Mouse (Mus musculus) MEL (cell line): ENCODE data around the gene Lbp. TPM values are rescaled to one million over a fixed set of nuclear protein-coding genes. Genes with fewer than 3 reads are reported as not detected.

Experiments used
- DNase-seq: peaks from one replicate; pipeline ENCODE4 v3.0.0; 2011; ENCODE audit warnings: low read depth, low spot score
- H3K27ac ChIP-seq: 2 replicates; pipeline ENCODE4 v1.5.1; 2012; ENCODE audit warnings: low read depth, mild to moderate bottlenecking, control low read depth, low read length, moderate library complexity; ENCODE audit not compliant: control insufficient read depth
- H3K27me3 ChIP-seq, 2 experiments: fragments of 150-350 bp in 1 of 2; sonication (generic) in 1 of 2; 2 replicates each; pipeline ENCODE4 v1.6.1; 2012; ENCODE audit warnings: low read length in 2 of 2, mild to moderate bottlenecking in 2 of 2, improper control_type of control experiment in 1 of 2, moderate library complexity in 1 of 2; ENCODE audit not compliant: insufficient read depth in 2 of 2, control insufficient read depth in 1 of 2
- H3K36me3 ChIP-seq, 2 experiments: 2 replicates each; pipeline ENCODE4 v1.6.1; 2012 to 2014; ENCODE audit warnings: low read length in 2 of 2, improper control_type of control experiment in 1 of 2, inconsistent platforms in 1 of 2, mild to moderate bottlenecking in 1 of 2; ENCODE audit not compliant: insufficient read depth in 2 of 2, control insufficient read depth in 1 of 2
- H3K4me1 ChIP-seq, 2 experiments: fragments of 150-350 bp in 1 of 2; sonication (generic) in 1 of 2; 2 replicates each; pipeline ENCODE4 v1.6.1; 2012; ENCODE audit warnings: low read length in 2 of 2, improper control_type of control experiment in 1 of 2, mild to moderate bottlenecking in 1 of 2; ENCODE audit not compliant: insufficient read depth in 2 of 2, control insufficient read depth in 1 of 2
- H3K4me3 ChIP-seq, 2 experiments: fragments of 150-350 bp in 1 of 2; sonication (generic) in 1 of 2; 2 replicates each; pipeline ENCODE4 v1.5.1; 2012; ENCODE audit warnings: low read depth in 2 of 2, low read length in 2 of 2, mild to moderate bottlenecking in 2 of 2, moderate library complexity in 2 of 2, control low read depth in 1 of 2, improper control_type of control experiment in 1 of 2; ENCODE audit not compliant: control insufficient read depth in 1 of 2, insufficient read depth in 1 of 2
- H3K79me2 ChIP-seq: 2 replicates; pipeline ENCODE4 v1.6.1; 2012; ENCODE audit warnings: mild to moderate bottlenecking, low read length, moderate library complexity; ENCODE audit not compliant: control insufficient read depth, poor library complexity, insufficient read depth
- H3K9ac ChIP-seq: 2 replicates; pipeline ENCODE4 v1.6.1; 2012; ENCODE audit warnings: low read depth, mild to moderate bottlenecking, control low read depth, low read length, moderate library complexity; ENCODE audit not compliant: control insufficient read depth, poor library complexity, severe bottlenecking
- H3K9me3 ChIP-seq: fragments of 150-350 bp; sonication (generic); replicated peaks from 2 replicates; pipeline ENCODE4 v1.6.1; 2012; ENCODE audit warnings: mild to moderate bottlenecking, low read length, improper control_type of control experiment, moderate library complexity; ENCODE audit not compliant: insufficient read depth
- BHLHE40 ChIP-seq: IDR thresholded peaks from 2 replicates; pipeline ENCODE4 v1.6.1; 2012; ENCODE audit warnings: low read depth, mild to moderate bottlenecking, inconsistent platforms, low read length, improper control_type of control experiment, borderline replicate concordance
- CTCF ChIP-seq, 3 experiments: IDR thresholded peaks in 2 of 3; conservative IDR thresholded peaks in 1 of 3; 2 replicates each; pipeline ENCODE4 v1.5.1; 2011 to 2012; ENCODE audit warnings: low read length in 3 of 3, low read depth in 2 of 3, mild to moderate bottlenecking in 2 of 3, improper control_type of control experiment in 1 of 3, inconsistent platforms in 1 of 3, mixed read lengths in 1 of 3, moderate library complexity in 1 of 3; ENCODE audit not compliant: control insufficient read depth in 1 of 3, insufficient read depth in 1 of 3, poor library complexity in 1 of 3, severe bottlenecking in 1 of 3
- ETS1 ChIP-seq: IDR thresholded peaks from 2 replicates; pipeline ENCODE4 v1.6.1; 2012; ENCODE audit warnings: low read depth, mild to moderate bottlenecking, inconsistent platforms, low read length, improper control_type of control experiment, moderate library complexity
- GABPA ChIP-seq: IDR thresholded peaks from 2 replicates; pipeline ENCODE4 v1.6.1; 2012; ENCODE audit warnings: low read depth, mild to moderate bottlenecking, inconsistent platforms, low read length, improper control_type of control experiment, moderate library complexity
- MAFK ChIP-seq: IDR thresholded peaks from 2 replicates; pipeline ENCODE4 v1.6.1; 2011; ENCODE audit warnings: low read depth, mild to moderate bottlenecking, low read length, improper control_type of control experiment, borderline replicate concordance
- MEF2A ChIP-seq: IDR thresholded peaks from 2 replicates; pipeline ENCODE4 v1.6.1; 2014; ENCODE audit warnings: low read depth, mild to moderate bottlenecking, inconsistent platforms, low read length, improper control_type of control experiment; ENCODE audit not compliant: poor library complexity, insufficient replicate concordance, severe bottlenecking; ENCODE audit errors: extremely low read depth
- MYB ChIP-seq: IDR thresholded peaks from 2 replicates; pipeline ENCODE4 v1.6.1; 2011; ENCODE audit warnings: mild to moderate bottlenecking, low read depth, low read length, improper control_type of control experiment
- MYC ChIP-seq: IDR thresholded peaks from 2 replicates; pipeline ENCODE4 v1.6.1; 2011; ENCODE audit warnings: low read depth, mild to moderate bottlenecking, low read length, improper control_type of control experiment, moderate library complexity
- NRF1 ChIP-seq: IDR thresholded peaks from 2 replicates; pipeline ENCODE4 v1.6.1; 2014; ENCODE audit warnings: low read depth, mild to moderate bottlenecking, inconsistent platforms, low read length, improper control_type of control experiment, moderate library complexity; ENCODE audit not compliant: poor library complexity, insufficient read depth, severe bottlenecking
- POLR2A ChIP-seq, 2 experiments: IDR thresholded peaks; 2 replicates each; pipeline ENCODE4 v1.6.1; 2011 to 2012; ENCODE audit warnings: low read length in 2 of 2, mild to moderate bottlenecking in 2 of 2, control low read depth in 1 of 2, improper control_type of control experiment in 1 of 2, low read depth in 1 of 2, moderate library complexity in 1 of 2; ENCODE audit not compliant: control insufficient read depth in 1 of 2, insufficient read depth in 1 of 2, poor library complexity in 1 of 2
- POLR2AphosphoS2 ChIP-seq: IDR thresholded peaks from 2 replicates; pipeline ENCODE4 v1.6.1; 2011; ENCODE audit warnings: low read length, improper control_type of control experiment
- RCOR1 ChIP-seq: IDR thresholded peaks from 2 replicates; pipeline ENCODE4 v1.6.1; 2012; ENCODE audit warnings: low read depth, mild to moderate bottlenecking, inconsistent platforms, low read length, improper control_type of control experiment
- TCF12 ChIP-seq: IDR thresholded peaks from 2 replicates; pipeline ENCODE4 v1.6.1; 2014; ENCODE audit warnings: low read depth, mild to moderate bottlenecking, inconsistent platforms, low read length, improper control_type of control experiment, moderate library complexity
- UBTF ChIP-seq: IDR thresholded peaks from 2 replicates; pipeline ENCODE4 v1.6.1; 2012; ENCODE audit warnings: low read depth, mild to moderate bottlenecking, inconsistent platforms, low read length, improper control_type of control experiment, moderate library complexity, borderline replicate concordance; ENCODE audit not compliant: insufficient read depth
- USF1 ChIP-seq: IDR thresholded peaks from 2 replicates; pipeline ENCODE4 v1.6.1; 2014; ENCODE audit warnings: low read depth, mild to moderate bottlenecking, inconsistent platforms, low read length, improper control_type of control experiment, moderate library complexity
- USF2 ChIP-seq, 2 experiments: IDR thresholded peaks; 2 replicates each; pipeline ENCODE4 v1.6.1; 2011 to 2012; ENCODE audit warnings: improper control_type of control experiment in 2 of 2, low read length in 2 of 2, borderline replicate concordance in 1 of 2, inconsistent platforms in 1 of 2, low read depth in 1 of 2, mild to moderate bottlenecking in 1 of 2; ENCODE audit not compliant: insufficient read depth in 1 of 2
- ZC3H11A ChIP-seq: IDR thresholded peaks from 2 replicates; pipeline ENCODE4 v1.6.1; 2012; ENCODE audit warnings: low read depth, mild to moderate bottlenecking, inconsistent platforms, low read length, improper control_type of control experiment
- ZKSCAN1 ChIP-seq: IDR thresholded peaks from 2 replicates; pipeline ENCODE4 v1.6.1; 2012; ENCODE audit warnings: low read depth, mild to moderate bottlenecking, inconsistent platforms, low read length, improper control_type of control experiment, moderate library complexity
- ZMIZ1 ChIP-seq: IDR thresholded peaks from 2 replicates; pipeline ENCODE4 v1.6.1; 2012; ENCODE audit warnings: low read depth, mild to moderate bottlenecking, inconsistent platforms, low read length, improper control_type of control experiment, moderate library complexity
- ZNF384 ChIP-seq: IDR thresholded peaks from 2 replicates; pipeline ENCODE4 v1.6.1; 2012; ENCODE audit warnings: low read depth, mild to moderate bottlenecking, inconsistent platforms, low read length, improper control_type of control experiment
- polyA plus RNA-seq, 2 experiments: library from polyadenylated mRNA; stranded (reverse) in 1 of 2; unstranded in 1 of 2; fragments of >175 nt in 1 of 2; fragments of >200 nt in 1 of 2; gene quantifications; 2 replicates each; pipeline versions ENCODE4 v1.2.1 to v1.2.4; 2012; ENCODE audit warnings: low replicate concordance in 2 of 2, low read depth in 1 of 2; ENCODE audit not compliant: insufficient read length in 2 of 2, insufficient read depth in 1 of 2, missing spikeins in 1 of 2
- total RNA-seq: library from RNA; depleted of rRNA; stranded (reverse); fragments of 300-350 nt; gene quantifications from 2 replicates; pipeline ENCODE4 v1.2.3, GENCODE M21; 2012

The Lbp gene
- total and polyA plus RNA-seq, 3 experiments, result not detected

DNA sequence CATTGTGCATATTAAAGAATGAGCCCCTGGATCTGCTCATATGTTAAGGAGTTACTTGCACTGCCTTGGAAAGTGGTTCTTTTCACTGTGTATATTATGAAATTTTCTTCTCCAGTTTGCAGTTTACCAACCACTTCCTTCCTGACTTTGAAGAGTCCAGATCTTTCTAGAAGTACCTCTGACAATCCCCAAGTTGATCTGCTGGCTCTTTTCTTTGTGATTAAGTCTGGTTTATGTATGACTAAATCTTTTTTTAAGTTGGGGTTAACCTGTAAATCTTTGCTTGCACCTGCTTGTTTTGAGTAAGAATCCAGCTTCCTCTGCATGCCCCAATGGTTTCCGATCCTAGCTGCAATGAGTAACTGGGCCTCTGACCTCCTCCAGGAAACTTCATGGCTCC is 6.8 kb downstream of the Lbp start:
- Histone ChIP-seq H3K9ac (no peak overlapping the region), H3K36me3 (no peaks in the 10 kb centered on the region), H3K27ac (no peak overlapping the region), H3K79me2 (no peaks in the 10 kb centered on the region), H3K4me3 (no peak overlapping the region), H3K4me1 (no peaks in the 10 kb centered on the region), H3K9me3 (no peaks in the 10 kb centered on the region), H3K27me3 (no peaks in the 10 kb centered on the region; a peak in 1 of 4 replicates)
- DNase-seq, result no peak
- TF ChIP-seq POLR2AphosphoS2, result no peak
- no peak for TF ChIP-seq ZMIZ1
- no peak for TF ChIP-seq UBTF
- TF ChIP-seq ETS1, result no peak
- TF ChIP-seq CTCF (IDR thresholded peaks at IDR 0.05 in 2 of 3, conservative IDR thresholded peaks at IDR 0.05 in 1 of 3; ENCODE audit: control insufficient read depth in 1 of 3, insufficient read depth in 1 of 3, low read depth in 2 of 3, low read length in 3 of 3, poor library complexity in 1 of 3, severe bottlenecking in 1 of 3), result no peak
- no peak for TF ChIP-seq USF2 (IDR thresholded peaks at IDR 0.05; ENCODE audit: borderline replicate concordance in 1 of 2, insufficient read depth in 1 of 2, low read depth in 1 of 2, low read length in 2 of 2)
- TF ChIP-seq GABPA, result no peak
- no peak for TF ChIP-seq ZC3H11A
- no peak for TF ChIP-seq MAFK
- no peak for TF ChIP-seq MYB
- TF ChIP-seq USF1, result no peak
- TF ChIP-seq ZKSCAN1, result no peak
- TF ChIP-seq ZNF384, result no peak
- no peak for TF ChIP-seq NRF1
- no peak for TF ChIP-seq POLR2A (IDR thresholded peaks at IDR 0.05; ENCODE audit: control insufficient read depth in 1 of 2, insufficient read depth in 1 of 2, low read depth in 1 of 2, low read length in 2 of 2, poor library complexity in 1 of 2)

- Histone ChIP-seq H3K9ac (no peak overlapping the region), H3K27ac (no peak overlapping the region), H3K27me3 (peaks cover 4 to 8% of the 10 kb centered on the region in 2 experiments; a peak in 3 of 4 replicates), H3K36me3 (no peaks in the 10 kb centered on the region), H3K4me3 (no peak overlapping the region), H3K4me1 (no peaks in the 10 kb centered on the region), H3K9me3 (no peaks in the 10 kb centered on the region)
- DNase-seq, result peak; percentile 23
- TF ChIP-seq BHLHE40, result no peak
- no peak for TF ChIP-seq TCF12
- TF ChIP-seq CTCF (IDR thresholded peaks at IDR 0.05 in 2 of 3, conservative IDR thresholded peaks at IDR 0.05 in 1 of 3; ENCODE audit: control insufficient read depth in 1 of 3, insufficient read depth in 1 of 3, low read depth in 2 of 3, low read length in 3 of 3, poor library complexity in 1 of 3, severe bottlenecking in 1 of 3), result peak; percentile 26 to 49 (median 38); a peak in 5 of 6 replicates
- no peak for TF ChIP-seq RCOR1
- TF ChIP-seq MEF2A, result no peak
- no peak for TF ChIP-seq MYC
- TF ChIP-seq, all 39 proteins: peak for 1
- H3K79me2 ChIP-seq, result no peaks in the 10 kb centered on the region
These were observed 10.1 kb downstream of the Lbp start for GRCm38 (mm10) chr2:158316371-158316770.
